Mouse (Mus musculus): ENCODE data around the gene Klhdc4. TPM values are rescaled to one million over a fixed set of nuclear protein-coding genes. Genes with fewer than 3 reads are reported as not detected.
A peak's percentile ranks its signal among the peaks of the same experiment; 100 is the strongest.

The Klhdc4 gene
- polyA plus RNA-seq, 1 experiment from 2014 or later: 51.5 TPM

DNA sequence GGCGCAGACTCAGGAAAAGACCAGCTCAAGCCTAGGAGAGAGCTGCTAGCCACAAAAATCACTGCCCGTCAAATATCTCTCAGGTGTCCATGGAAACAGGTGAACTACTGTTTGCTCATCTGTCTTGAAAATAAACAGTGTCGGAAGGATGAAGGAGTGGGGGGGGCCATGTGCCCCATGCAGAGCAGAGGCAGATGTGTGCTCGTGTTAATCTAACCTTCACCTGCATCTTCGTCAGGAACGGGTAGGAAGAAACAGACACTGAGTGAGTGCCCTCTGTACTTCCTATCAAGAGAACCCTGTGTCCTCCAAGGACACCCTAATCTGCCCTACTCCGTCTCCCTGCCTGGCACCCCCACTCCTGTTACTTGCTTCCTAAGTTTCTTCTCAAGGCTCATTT, 22.3 kb upstream of the Klhdc4 start:
- no peaks in the 10 kb centered on the region for H3K27me3 ChIP-seq (replicated peaks; ENCODE audit: control insufficient read depth, insufficient read depth, low read length)
- no peak overlapping the region for H3K9ac ChIP-seq (replicated peaks; ENCODE audit: low read depth, low read length)
- no peak for ATAC-seq
- peaks cover 9% of the 10 kb centered on the region for H3K4me1 ChIP-seq (replicated peaks; ENCODE audit: control insufficient read depth, insufficient read depth, low read length)
- no peak overlapping the region for H3K27ac ChIP-seq (ENCODE audit: low read length)
- no peak overlapping the region for H3K4me3 ChIP-seq (replicated peaks; ENCODE audit: low read length)
- no peaks in the 10 kb centered on the region for H3K36me3 ChIP-seq (ENCODE audit: control insufficient read depth, insufficient read depth)
- no peaks in the 10 kb centered on the region for H3K9me3 ChIP-seq (ENCODE audit: control insufficient read depth, low read length)
- H3K4me2 ChIP-seq (ENCODE audit: low read length): no peak overlapping the region
- WGBS: 51% methylated on average over 7 of the region's 7 CpGs

DNA sequence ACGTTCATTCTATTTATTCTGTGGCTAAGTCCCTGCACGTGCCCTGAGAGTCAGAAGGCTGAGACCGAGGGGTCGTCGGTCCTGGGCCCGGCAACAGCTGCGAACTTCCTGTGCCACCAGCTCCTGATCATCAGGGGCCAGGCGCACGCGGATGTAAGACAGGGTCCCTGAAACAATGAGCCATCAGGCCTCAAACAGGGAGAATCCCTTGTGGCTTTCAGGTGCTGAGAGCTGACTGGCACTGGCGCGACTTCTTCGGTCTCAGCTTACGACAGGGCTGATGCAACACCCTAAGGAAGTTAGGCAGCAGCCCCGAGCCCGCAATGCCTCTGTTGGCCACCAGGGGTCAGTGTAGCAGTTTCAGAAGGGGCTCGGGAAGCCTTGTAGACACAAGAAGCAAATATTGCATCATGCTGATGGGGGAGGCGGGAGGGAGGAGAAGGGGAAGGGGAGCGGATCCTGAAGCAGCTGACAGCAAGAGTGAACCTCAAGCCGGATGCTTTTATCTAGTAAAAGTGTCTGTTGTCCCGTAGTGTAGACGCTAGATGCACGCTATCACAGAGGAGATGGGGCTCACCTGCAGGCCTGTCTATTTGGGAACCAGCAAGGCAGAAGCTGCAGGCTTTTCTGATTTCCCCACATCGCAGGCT, 21.6 kb upstream of the Klhdc4 start:
- peak; percentile 87 for ATAC-seq
- peaks cover 9% of the 10 kb centered on the region for H3K4me1 ChIP-seq (replicated peaks; ENCODE audit: control insufficient read depth, insufficient read depth, low read length)
- 5% methylated on average over 24 of the region's 24 CpGs for WGBS
- H3K4me3 ChIP-seq (replicated peaks; ENCODE audit: low read length): peak overlapping the region; percentile 25
- H3K9ac ChIP-seq (replicated peaks; ENCODE audit: low read depth, low read length): peak overlapping the region; percentile 47
- no peaks in the 10 kb centered on the region for H3K9me3 ChIP-seq (ENCODE audit: control insufficient read depth, low read length)
- H3K36me3 ChIP-seq (ENCODE audit: control insufficient read depth, insufficient read depth): no peaks in the 10 kb centered on the region
- H3K4me2 ChIP-seq (ENCODE audit: low read length): peak overlapping the region; percentile 48
- H3K27me3 ChIP-seq (replicated peaks; ENCODE audit: control insufficient read depth, insufficient read depth, low read length): no peaks in the 10 kb centered on the region
- H3K27ac ChIP-seq (ENCODE audit: low read length): no peak overlapping the region

DNA sequence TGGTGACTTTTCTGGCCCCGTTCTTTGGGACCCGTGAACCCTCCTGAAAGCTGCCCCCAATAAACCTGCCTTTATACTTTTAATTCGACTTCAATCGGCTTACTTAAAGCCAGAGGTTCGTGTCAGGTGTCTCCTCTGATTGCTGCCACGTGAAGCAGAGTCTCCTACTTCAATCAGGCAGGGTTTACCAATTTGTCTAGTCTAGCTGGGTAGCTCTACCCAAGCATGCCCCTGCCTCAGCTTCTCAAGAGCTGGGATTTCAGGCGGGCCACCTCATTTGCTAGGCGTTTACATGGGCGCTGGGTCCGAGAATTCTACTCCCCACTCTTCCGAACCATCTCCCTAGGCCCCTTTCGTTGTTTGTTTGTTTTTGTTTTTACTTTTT, 21.1 kb upstream of the Klhdc4 start:
- no peak for ATAC-seq
- no peak overlapping the region for H3K27ac ChIP-seq (ENCODE audit: low read length)
- no peaks in the 10 kb centered on the region for H3K36me3 ChIP-seq (ENCODE audit: control insufficient read depth, insufficient read depth)
- H3K27me3 ChIP-seq (replicated peaks; ENCODE audit: control insufficient read depth, insufficient read depth, low read length): no peaks in the 10 kb centered on the region
- H3K9me3 ChIP-seq (ENCODE audit: control insufficient read depth, low read length): no peaks in the 10 kb centered on the region
- H3K9ac ChIP-seq (replicated peaks; ENCODE audit: low read depth, low read length): no peak overlapping the region
- peak overlapping the region; percentile 48; the same call in 1 of the 2 replicates for H3K4me2 ChIP-seq (ENCODE audit: low read length)
- peaks cover 9% of the 10 kb centered on the region for H3K4me1 ChIP-seq (replicated peaks; ENCODE audit: control insufficient read depth, insufficient read depth, low read length)
- 39% methylated on average over 12 of the region's 12 CpGs for WGBS
- no peak overlapping the region for H3K4me3 ChIP-seq (replicated peaks; ENCODE audit: low read length)

DNA sequence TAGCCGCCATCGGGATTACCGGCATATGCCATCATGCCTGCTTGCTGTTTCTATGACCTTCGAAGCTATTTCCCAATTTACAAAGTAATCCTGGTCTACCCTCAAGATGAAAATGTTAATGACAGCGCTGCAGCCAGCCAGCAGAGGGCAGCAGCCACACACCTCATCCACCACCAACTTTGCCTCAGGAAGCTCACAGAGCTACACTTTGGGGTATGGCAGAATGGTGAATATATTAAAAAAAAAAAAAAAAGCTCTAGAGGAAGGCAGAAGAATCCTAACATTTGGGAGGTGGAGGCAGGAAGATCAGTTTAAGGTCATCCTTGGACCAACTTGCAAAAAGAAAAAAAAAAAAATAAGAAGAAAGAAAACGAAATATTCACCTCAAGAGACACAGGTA, 20.6 kb upstream of the Klhdc4 start:
- no peak overlapping the region for H3K4me2 ChIP-seq (ENCODE audit: low read length)
- 11% methylated on average over 6 of the region's 6 CpGs for WGBS
- H3K4me3 ChIP-seq (replicated peaks; ENCODE audit: low read length): no peak overlapping the region
- ATAC-seq: peak; percentile 47
- no peaks in the 10 kb centered on the region for H3K9me3 ChIP-seq (ENCODE audit: control insufficient read depth, low read length)
- no peak overlapping the region for H3K9ac ChIP-seq (replicated peaks; ENCODE audit: low read depth, low read length)
- H3K27me3 ChIP-seq (replicated peaks; ENCODE audit: control insufficient read depth, insufficient read depth, low read length): no peaks in the 10 kb centered on the region
- H3K27ac ChIP-seq (ENCODE audit: low read length): no peak overlapping the region
- H3K36me3 ChIP-seq (ENCODE audit: control insufficient read depth, insufficient read depth): no peaks in the 10 kb centered on the region
- peaks cover 9% of the 10 kb centered on the region for H3K4me1 ChIP-seq (replicated peaks; ENCODE audit: control insufficient read depth, insufficient read depth, low read length)

DNA sequence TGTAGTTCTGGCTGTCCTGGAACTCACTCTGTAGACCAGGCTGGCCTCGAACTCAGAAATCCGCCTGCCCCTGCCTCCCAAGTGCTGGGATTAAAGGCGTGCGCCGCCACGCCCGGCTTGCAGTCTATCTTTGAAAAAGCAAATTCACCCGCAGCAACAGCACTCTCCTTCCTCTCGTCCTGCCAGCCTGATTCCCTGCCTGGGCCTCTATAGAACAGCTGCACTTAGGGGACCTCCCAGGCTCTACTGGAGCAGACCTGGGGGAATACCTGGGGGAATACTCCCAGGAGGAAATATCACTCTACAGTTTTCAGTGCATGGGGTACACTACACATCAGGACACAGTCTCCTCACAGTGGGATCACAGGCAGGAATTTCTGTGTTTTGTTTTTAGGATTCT, 19.9 kb upstream of the Klhdc4 start:
- ATAC-seq: no peak
- no peak overlapping the region for H3K4me2 ChIP-seq (ENCODE audit: low read length)

DNA sequence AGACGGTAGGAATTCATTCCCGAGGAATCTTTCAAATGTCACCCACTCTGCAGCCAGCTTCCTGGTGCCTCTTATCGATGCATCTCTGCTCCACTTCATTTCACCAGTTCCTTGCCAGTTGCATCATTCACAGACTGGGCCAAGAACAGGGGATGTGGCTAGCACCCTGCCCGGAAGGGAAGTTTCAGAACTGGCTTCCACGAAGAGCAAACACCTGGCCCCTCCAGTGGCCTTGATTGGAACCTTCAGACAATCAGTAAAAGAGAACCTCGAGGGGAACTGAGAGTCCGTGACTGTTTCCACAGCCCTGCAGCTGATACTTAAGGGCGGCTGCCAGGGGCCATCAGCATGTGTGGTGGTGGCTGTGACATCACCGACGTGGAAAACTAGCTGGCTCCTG, 19.1 kb upstream of the Klhdc4 start:
- Histone ChIP-seq H3K4me3 (replicated peaks; ENCODE audit: low read length) (no peak overlapping the region), H3K36me3 (ENCODE audit: control insufficient read depth, insufficient read depth) (no peaks in the 10 kb centered on the region), H3K9ac (replicated peaks; ENCODE audit: low read depth, low read length) (no peak overlapping the region), H3K27me3 (replicated peaks; ENCODE audit: control insufficient read depth, insufficient read depth, low read length) (no peaks in the 10 kb centered on the region), H3K9me3 (ENCODE audit: control insufficient read depth, low read length) (no peaks in the 10 kb centered on the region), H3K27ac (ENCODE audit: low read length) (no peak overlapping the region), H3K4me1 (replicated peaks; ENCODE audit: control insufficient read depth, insufficient read depth, low read length) (peaks cover 9% of the 10 kb centered on the region), H3K4me2 (ENCODE audit: low read length) (no peak overlapping the region)
- ATAC-seq: no peak
- WGBS: 77% methylated on average over 10 of the region's 10 CpGs

More for the DNA sequence above, 19.9 kb upstream of the Klhdc4 start:
- Histone ChIP-seq H3K9me3 (ENCODE audit: control insufficient read depth, low read length) (no peaks in the 10 kb centered on the region), H3K27ac (ENCODE audit: low read length) (no peak overlapping the region), H3K9ac (replicated peaks; ENCODE audit: low read depth, low read length) (no peak overlapping the region), H3K4me1 (replicated peaks; ENCODE audit: control insufficient read depth, insufficient read depth, low read length) (peaks cover 9% of the 10 kb centered on the region), H3K36me3 (ENCODE audit: control insufficient read depth, insufficient read depth) (no peaks in the 10 kb centered on the region), H3K27me3 (replicated peaks; ENCODE audit: control insufficient read depth, insufficient read depth, low read length) (no peaks in the 10 kb centered on the region), H3K4me3 (replicated peaks; ENCODE audit: low read length) (no peak overlapping the region)
- 68% methylated on average over 9 of the region's 9 CpGs for WGBS

DNA sequence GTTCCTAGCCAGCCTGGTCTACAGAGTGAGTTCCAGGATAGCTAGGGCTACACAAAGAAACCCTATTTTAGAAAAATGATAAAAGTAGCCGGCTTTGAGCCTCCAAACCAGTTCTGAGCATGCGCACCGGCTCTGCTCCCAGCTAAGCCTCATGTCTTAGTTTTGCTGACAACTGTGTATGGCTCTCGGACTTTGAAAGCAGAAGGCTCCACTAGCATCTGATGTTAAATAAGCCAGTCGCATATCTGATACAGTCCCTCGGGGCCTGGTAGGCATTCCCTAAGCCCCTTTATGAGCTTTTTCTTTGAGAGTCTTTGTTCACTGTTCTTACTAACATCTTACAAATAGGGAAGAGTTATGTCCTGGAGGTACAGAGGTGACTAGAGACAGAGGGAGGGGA, 18.6 kb upstream of the Klhdc4 start:
- no peak for ATAC-seq
- Histone ChIP-seq H3K9ac (replicated peaks; ENCODE audit: low read depth, low read length) (no peak overlapping the region), H3K9me3 (ENCODE audit: control insufficient read depth, low read length) (no peaks in the 10 kb centered on the region), H3K36me3 (ENCODE audit: control insufficient read depth, insufficient read depth) (no peaks in the 10 kb centered on the region), H3K4me2 (ENCODE audit: low read length) (no peak overlapping the region), H3K27ac (ENCODE audit: low read length) (no peak overlapping the region), H3K4me3 (replicated peaks; ENCODE audit: low read length) (no peak overlapping the region), H3K27me3 (replicated peaks; ENCODE audit: control insufficient read depth, insufficient read depth, low read length) (no peaks in the 10 kb centered on the region), H3K4me1 (replicated peaks; ENCODE audit: control insufficient read depth, insufficient read depth, low read length) (peaks cover 9% of the 10 kb centered on the region)
- WGBS: 73% methylated on average over 6 of the region's 6 CpGs

DNA sequence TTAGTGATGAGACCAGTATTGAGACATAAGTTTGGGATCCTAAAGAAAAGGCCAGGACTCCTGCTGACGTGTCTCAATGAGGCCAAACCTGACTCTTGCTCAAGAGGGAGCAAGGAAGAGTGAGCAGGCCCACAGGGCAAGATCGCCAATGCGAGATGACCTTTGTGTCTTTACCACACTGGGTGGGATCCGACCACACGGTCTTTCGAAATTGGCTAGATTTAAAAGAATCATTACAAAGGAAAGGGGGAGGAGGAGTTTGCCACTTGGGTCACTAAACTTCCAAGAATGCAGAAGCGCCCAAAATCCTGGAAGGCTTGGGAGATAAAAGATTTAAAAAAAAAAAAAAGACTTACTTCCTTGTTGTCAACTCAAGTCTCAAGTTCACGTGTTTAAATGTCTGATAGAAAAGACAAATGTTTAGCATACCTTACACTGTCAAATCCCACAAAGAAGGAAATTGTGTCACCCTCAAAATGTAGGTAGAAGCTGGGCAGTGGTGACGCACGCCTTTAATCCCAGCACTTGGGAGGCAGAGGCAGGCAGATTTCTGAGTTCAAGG, 18.0 kb upstream of the Klhdc4 start:
- Histone ChIP-seq H3K4me2 (ENCODE audit: low read length) (no peak overlapping the region), H3K4me3 (replicated peaks; ENCODE audit: low read length) (no peak overlapping the region), H3K4me1 (replicated peaks; ENCODE audit: control insufficient read depth, insufficient read depth, low read length) (peaks cover 9% of the 10 kb centered on the region), H3K36me3 (ENCODE audit: control insufficient read depth, insufficient read depth) (no peaks in the 10 kb centered on the region), H3K27ac (ENCODE audit: low read length) (no peak overlapping the region), H3K9me3 (ENCODE audit: control insufficient read depth, low read length) (no peaks in the 10 kb centered on the region), H3K9ac (replicated peaks; ENCODE audit: low read depth, low read length) (no peak overlapping the region), H3K27me3 (replicated peaks; ENCODE audit: control insufficient read depth, insufficient read depth, low read length) (no peaks in the 10 kb centered on the region)
- no peak for ATAC-seq
- 74% methylated on average over 10 of the region's 10 CpGs for WGBS

DNA sequence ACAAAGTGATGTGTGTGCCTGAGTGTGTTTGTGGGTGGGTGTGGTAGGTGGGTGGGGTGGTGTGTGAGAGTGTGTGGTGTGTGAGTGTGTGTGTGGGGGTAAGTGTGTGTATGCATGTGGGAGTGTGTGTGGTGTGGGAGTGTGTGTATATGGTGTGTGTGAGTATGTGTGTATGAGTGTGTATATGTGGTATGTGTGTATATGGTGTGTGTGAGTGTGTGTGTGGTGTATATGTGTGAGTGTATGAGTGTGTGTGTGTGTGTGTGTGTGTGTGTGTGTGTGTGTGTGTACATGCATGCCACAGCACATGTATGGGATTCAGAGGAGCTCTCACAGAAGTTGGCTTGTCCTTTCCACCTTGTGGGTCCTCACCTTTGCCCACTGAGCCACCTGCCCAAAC, 17.4 kb upstream of the Klhdc4 start:
- Histone ChIP-seq H3K9me3 (ENCODE audit: control insufficient read depth, low read length) (no peaks in the 10 kb centered on the region), H3K27ac (ENCODE audit: low read length) (no peak overlapping the region), H3K4me3 (replicated peaks; ENCODE audit: low read length) (no peak overlapping the region), H3K4me2 (ENCODE audit: low read length) (no peak overlapping the region), H3K36me3 (ENCODE audit: control insufficient read depth, insufficient read depth) (no peaks in the 10 kb centered on the region), H3K27me3 (replicated peaks; ENCODE audit: control insufficient read depth, insufficient read depth, low read length) (no peaks in the 10 kb centered on the region), H3K4me1 (replicated peaks; ENCODE audit: control insufficient read depth, insufficient read depth, low read length) (peaks cover 9% of the 10 kb centered on the region), H3K9ac (replicated peaks; ENCODE audit: low read depth, low read length) (no peak overlapping the region)
- ATAC-seq: no peak

DNA sequence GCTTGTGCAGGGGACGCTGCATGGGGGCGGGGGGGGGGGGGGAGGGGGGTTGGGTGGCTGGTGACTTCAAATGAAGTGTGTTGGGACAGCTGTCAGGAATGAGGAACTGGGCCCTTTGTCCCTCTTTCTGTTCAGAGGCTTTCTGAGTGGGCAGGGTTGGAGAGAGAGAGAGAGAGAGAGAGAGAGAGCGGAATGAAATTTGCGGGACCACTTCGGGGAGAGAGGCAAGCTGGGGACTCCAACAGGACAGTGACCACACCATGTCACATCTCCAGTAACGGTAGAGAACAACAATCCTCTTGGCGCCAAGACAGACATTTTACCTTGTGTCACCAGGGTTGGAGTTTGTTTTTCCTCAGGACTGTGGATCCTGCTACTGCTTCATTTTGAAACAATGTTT, 15.4 kb upstream of the Klhdc4 start:
- H3K9ac ChIP-seq (replicated peaks; ENCODE audit: low read depth, low read length): no peak overlapping the region
- H3K4me3 ChIP-seq (replicated peaks; ENCODE audit: low read length): no peak overlapping the region
- H3K9me3 ChIP-seq (ENCODE audit: control insufficient read depth, low read length): no peaks in the 10 kb centered on the region
- ATAC-seq: no peak
- no peaks in the 10 kb centered on the region for H3K27me3 ChIP-seq (replicated peaks; ENCODE audit: control insufficient read depth, insufficient read depth, low read length)
- H3K4me1 ChIP-seq (replicated peaks; ENCODE audit: control insufficient read depth, insufficient read depth, low read length): no peaks in the 10 kb centered on the region
- H3K36me3 ChIP-seq (ENCODE audit: control insufficient read depth, insufficient read depth): no peaks in the 10 kb centered on the region
- H3K27ac ChIP-seq (ENCODE audit: low read length): no peak overlapping the region
- H3K4me2 ChIP-seq (ENCODE audit: low read length): no peak overlapping the region
- 65% methylated on average over 5 of the region's 7 CpGs for WGBS
